Mouse (Mus musculus): ENCODE results near the gene Gm20388. TPM values are rescaled to one million over a fixed set of nuclear protein-coding genes. Genes with fewer than 3 reads are reported as not detected.

The Gm20388 gene
- polyA plus RNA-seq (2015; fragmentation: Nextera tagmentation; extraction: Ambion mirVana) = not detected in 2 replicates

- WGBS (ENCODE audit: insufficient replicate concordance) = under 1% methylated on average over 97 of the region's 97 CpGs
- Histone ChIP-seq H3K4me2 (peak within 1 kb of the TSS; percentile 92), H3K27ac (peak within 1 kb of the TSS; percentile 99), H3K4me3 (replicated peaks) (peak within 1 kb of the TSS; percentile 92), H3K9me3 (replicated peaks) (no peaks in the 10 kb centered on the region), H3K27me3 (no peaks in the 10 kb centered on the region), H3K36me3 (no peaks in the 10 kb centered on the region), H3K4me1 (replicated peaks) (peaks cover 68% of the 10 kb centered on the region), H3K9ac (peak within 1 kb of the TSS; percentile 99)
- DNase-seq (peak; percentile 86), ATAC-seq (ENCODE audit: low read depth) (peak; percentile 87)
Observed at GRCm38 (mm10) chr8:119910547-119911257, at the start of gene Gm20388. TSS of gene Gm20388 (plus strand) at chr8:119910841.

DNA sequence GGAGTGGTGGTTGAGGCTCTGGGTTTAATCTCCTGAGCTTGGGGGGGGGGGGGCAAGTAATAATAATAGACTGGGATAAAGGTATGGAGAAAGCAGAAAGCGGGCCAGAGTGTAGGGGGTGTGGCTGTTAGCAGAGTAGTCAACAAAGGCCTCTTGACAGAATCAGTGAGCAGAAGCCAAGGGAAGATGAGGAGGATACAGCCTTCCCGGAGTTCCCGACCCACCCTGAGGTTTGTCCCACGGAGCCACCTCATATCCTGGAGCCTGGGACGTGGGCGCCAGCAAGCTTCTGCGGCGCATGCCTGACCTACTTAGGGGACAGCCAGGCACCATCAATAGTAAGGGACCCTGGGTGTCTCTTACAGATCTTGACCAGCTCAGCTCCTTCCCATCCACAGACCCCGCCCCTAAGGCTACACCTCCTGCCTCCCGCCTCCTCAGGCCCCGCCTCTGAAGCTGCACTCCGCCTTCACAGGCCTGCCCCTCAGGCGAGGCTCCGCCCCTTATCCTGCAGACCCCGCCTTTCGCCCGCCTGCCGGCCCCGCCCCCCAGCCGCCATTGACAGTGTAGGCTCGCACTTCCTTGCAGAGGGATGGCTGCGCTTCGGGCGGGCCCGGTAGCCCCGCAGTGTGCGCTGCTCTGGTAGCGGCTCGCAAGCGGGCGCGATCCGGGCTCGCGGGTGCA is 48.8 kb upstream of the Gm20388 start, which contains the start of gene Klhl36:
Gene Klhl36 (plus strand): TSS at position 561 of the 684 bp plus-strand sequence.
- DNase-seq = peak; percentile 94
- peak within 1 kb of the TSS; percentile 62 for H3K27ac ChIP-seq
- H3K4me2 ChIP-seq = peak within 1 kb of the TSS; percentile 93
- peak within 1 kb of the TSS; percentile 76 for H3K4me3 ChIP-seq (replicated peaks)
- H3K9me3 ChIP-seq (replicated peaks) = no peaks in the 10 kb centered on the region
- no peaks in the 10 kb centered on the region for H3K36me3 ChIP-seq
- H3K4me1 ChIP-seq (replicated peaks) = peaks cover 39% of the 10 kb centered on the region
- WGBS (ENCODE audit: insufficient replicate concordance) = under 1% methylated on average over 35 of the region's 35 CpGs
- H3K9ac ChIP-seq = peak within 1 kb of the TSS; percentile 82
- peaks cover 6% of the 10 kb centered on the region; the same call in 1 of the 2 replicates for H3K27me3 ChIP-seq
- ATAC-seq (ENCODE audit: low read depth) = peak; percentile 95

DNA sequence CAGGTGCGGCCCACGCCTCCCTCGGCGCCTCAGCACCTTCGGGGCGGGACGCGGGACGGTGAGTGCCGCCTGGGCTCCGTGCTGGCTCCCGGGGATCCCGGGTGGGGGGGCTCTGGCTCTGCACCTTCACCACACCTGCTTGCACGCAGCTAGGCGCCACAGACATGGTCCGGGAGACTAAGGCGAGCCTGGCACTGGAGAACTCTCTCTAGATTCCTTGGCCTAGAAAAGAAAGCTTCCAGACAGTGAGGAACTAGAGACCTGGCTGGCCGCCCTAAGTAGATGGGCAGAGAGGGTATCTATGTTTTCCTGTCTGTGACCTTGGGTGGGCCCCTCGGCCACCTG is 48.3 kb upstream of the Gm20388 start:
- ATAC-seq (ENCODE audit: low read depth) = no peak
- H3K36me3 ChIP-seq = no peaks in the 10 kb centered on the region
- peak overlapping the region; percentile 93 for H3K4me2 ChIP-seq
- H3K27me3 ChIP-seq = peaks cover 6% of the 10 kb centered on the region; the same call in 1 of the 2 replicates
- peaks cover 38% of the 10 kb centered on the region for H3K4me1 ChIP-seq (replicated peaks)
- H3K9me3 ChIP-seq (replicated peaks) = no peaks in the 10 kb centered on the region
- H3K9ac ChIP-seq = peak overlapping the region; percentile 82
- H3K27ac ChIP-seq = peak overlapping the region; percentile 62
- DNase-seq = no peak
- peak overlapping the region; percentile 76 for H3K4me3 ChIP-seq (replicated peaks)
- WGBS (ENCODE audit: insufficient replicate concordance) = 1% methylated on average over 19 of the region's 19 CpGs

DNA sequence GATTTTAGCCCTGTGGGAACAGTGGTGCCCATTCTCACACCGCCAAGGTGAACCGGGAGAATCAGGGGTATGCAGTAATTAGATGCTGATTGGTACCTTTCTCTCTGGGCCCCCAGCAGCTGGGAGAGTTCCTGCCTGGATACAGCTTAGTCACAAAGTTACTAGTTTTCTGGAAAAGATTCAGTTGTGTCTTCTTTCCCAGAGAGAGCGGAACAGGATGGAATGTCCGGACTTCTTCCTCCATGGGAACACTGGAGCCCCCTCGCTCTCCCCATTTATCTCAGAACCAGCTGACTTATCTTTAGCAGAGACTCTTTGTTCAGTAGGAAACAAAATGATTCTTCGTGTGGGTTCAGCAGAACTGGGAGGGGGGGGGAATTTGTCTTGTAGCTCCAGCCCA is 47.9 kb upstream of the Gm20388 start:
- WGBS (ENCODE audit: insufficient replicate concordance) = 7% methylated on average over 6 of the region's 6 CpGs
- H3K27ac ChIP-seq = peak overlapping the region; percentile 62
- peak overlapping the region; percentile 82 for H3K9ac ChIP-seq
- H3K4me1 ChIP-seq (replicated peaks) = peaks cover 34% of the 10 kb centered on the region
- ATAC-seq (ENCODE audit: low read depth) = no peak
- peak overlapping the region; percentile 93 for H3K4me2 ChIP-seq
- peaks cover 6% of the 10 kb centered on the region; the same call in 1 of the 2 replicates for H3K27me3 ChIP-seq
- H3K36me3 ChIP-seq = no peaks in the 10 kb centered on the region
- no peaks in the 10 kb centered on the region for H3K9me3 ChIP-seq (replicated peaks)
- no peak for DNase-seq
- peak overlapping the region; percentile 76 for H3K4me3 ChIP-seq (replicated peaks)

DNA sequence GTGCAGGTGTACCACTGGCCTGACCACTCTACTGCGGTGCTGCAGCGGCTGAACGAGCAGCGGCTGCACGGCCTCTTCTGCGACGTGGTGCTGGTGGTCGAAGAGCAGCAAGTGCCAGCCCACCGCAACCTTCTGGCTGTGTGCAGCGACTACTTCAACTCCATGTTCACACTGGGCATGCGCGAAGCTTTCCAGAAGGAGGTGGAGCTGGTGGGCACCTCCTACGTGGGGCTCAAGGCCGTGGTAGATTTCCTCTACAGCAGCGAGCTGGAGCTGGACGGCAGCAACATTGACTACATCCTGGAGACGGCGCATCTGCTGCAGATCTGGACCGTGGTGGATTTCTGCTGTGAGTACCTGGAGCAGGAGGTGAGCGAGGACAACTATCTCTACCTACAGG is 41.0 kb upstream of the Gm20388 start:
- Histone ChIP-seq H3K4me3 (replicated peaks) (no peak overlapping the region), H3K9me3 (replicated peaks) (peaks cover 10% of the 10 kb centered on the region), H3K4me2 (no peak overlapping the region), H3K27ac (no peak overlapping the region), H3K36me3 (peaks cover 30% of the 10 kb centered on the region), H3K9ac (no peak overlapping the region), H3K4me1 (replicated peaks) (peaks cover 7% of the 10 kb centered on the region), H3K27me3 (no peaks in the 10 kb centered on the region)
- ATAC-seq (ENCODE audit: low read depth) = no peak
- WGBS (ENCODE audit: insufficient replicate concordance) = 70% methylated on average over 20 of the region's 20 CpGs
- no peak for DNase-seq

- peaks cover 10% of the 10 kb centered on the region for H3K9me3 ChIP-seq (replicated peaks)
- peak; percentile 83 for ATAC-seq (ENCODE audit: low read depth)
- H3K4me1 ChIP-seq (replicated peaks) = peaks cover 7% of the 10 kb centered on the region
- no peaks in the 10 kb centered on the region for H3K27me3 ChIP-seq
- H3K27ac ChIP-seq = no peak overlapping the region
- DNase-seq = peak; percentile 54
- no peak overlapping the region for H3K4me2 ChIP-seq
- WGBS (ENCODE audit: insufficient replicate concordance) = 71% methylated on average over 1 of the region's 1 CpGs
- H3K9ac ChIP-seq = no peak overlapping the region
- H3K4me3 ChIP-seq (replicated peaks) = no peak overlapping the region
- H3K36me3 ChIP-seq = peaks cover 30% of the 10 kb centered on the region
Observed at GRCm38 (mm10) chr8:119873181-119873580, 37.5 kb upstream of the Gm20388 start.

DNA sequence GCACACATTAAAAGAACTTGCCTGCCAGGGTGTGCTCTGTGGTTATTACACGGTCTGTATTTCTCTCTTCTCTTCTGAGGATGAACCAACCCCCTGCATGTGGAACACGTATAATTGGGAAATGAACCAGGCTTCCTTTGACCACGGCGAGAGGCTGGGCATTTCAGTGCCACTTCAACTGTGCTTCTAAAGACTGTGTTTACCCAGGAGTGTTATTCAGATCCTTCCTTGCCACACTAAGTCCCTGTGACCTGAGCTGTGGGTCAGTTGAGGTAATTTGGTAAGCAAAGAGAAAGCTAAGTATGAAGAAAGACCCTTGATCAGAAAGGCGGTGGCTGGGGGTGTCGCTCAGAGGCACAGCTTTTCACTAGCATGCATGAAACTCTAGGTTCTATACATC is 29.3 kb upstream of the Gm20388 start:
- WGBS (ENCODE audit: insufficient replicate concordance) = 64% methylated on average over 6 of the region's 6 CpGs
- ATAC-seq (ENCODE audit: low read depth) (no peak), DNase-seq (no peak)
- Histone ChIP-seq H3K9ac (no peak overlapping the region), H3K4me2 (no peak overlapping the region), H3K27me3 (0 out of 2 replicates have a peak, but pooled peaks cover 4% of the 10 kb centered on the region), H3K27ac (no peak overlapping the region), H3K9me3 (replicated peaks) (no peaks in the 10 kb centered on the region), H3K36me3 (no peaks in the 10 kb centered on the region), H3K4me1 (replicated peaks) (peaks cover 13% of the 10 kb centered on the region), H3K4me3 (replicated peaks) (no peak overlapping the region)

- ATAC-seq (ENCODE audit: low read depth) = no peak
- Histone ChIP-seq H3K9me3 (replicated peaks) (no peaks in the 10 kb centered on the region), H3K36me3 (no peaks in the 10 kb centered on the region), H3K4me2 (no peak overlapping the region), H3K27me3 (0 out of 2 replicates have a peak, but pooled peaks cover 4% of the 10 kb centered on the region), H3K9ac (no peak overlapping the region), H3K4me1 (replicated peaks) (peaks cover 13% of the 10 kb centered on the region), H3K27ac (no peak overlapping the region), H3K4me3 (replicated peaks) (no peak overlapping the region)
- 70% methylated on average over 8 of the region's 8 CpGs for WGBS (ENCODE audit: insufficient replicate concordance)
- DNase-seq = no peak
Observed at GRCm38 (mm10) chr8:119881917-119882316, 28.7 kb upstream of the Gm20388 start.

GRCm38 (mm10) chr8:119883281-119883680 is 27.4 kb upstream of the Gm20388 start:
- Histone ChIP-seq H3K36me3 (no peaks in the 10 kb centered on the region), H3K27me3 (0 out of 2 replicates have a peak, but pooled peaks cover 4% of the 10 kb centered on the region), H3K4me1 (replicated peaks) (peaks cover 13% of the 10 kb centered on the region), H3K9ac (no peak overlapping the region), H3K9me3 (replicated peaks) (no peaks in the 10 kb centered on the region), H3K27ac (no peak overlapping the region), H3K4me3 (replicated peaks) (no peak overlapping the region), H3K4me2 (no peak overlapping the region)
- DNase-seq (no peak), ATAC-seq (ENCODE audit: low read depth) (no peak)
- WGBS (ENCODE audit: insufficient replicate concordance) = 85% methylated on average over 7 of the region's 7 CpGs

DNA sequence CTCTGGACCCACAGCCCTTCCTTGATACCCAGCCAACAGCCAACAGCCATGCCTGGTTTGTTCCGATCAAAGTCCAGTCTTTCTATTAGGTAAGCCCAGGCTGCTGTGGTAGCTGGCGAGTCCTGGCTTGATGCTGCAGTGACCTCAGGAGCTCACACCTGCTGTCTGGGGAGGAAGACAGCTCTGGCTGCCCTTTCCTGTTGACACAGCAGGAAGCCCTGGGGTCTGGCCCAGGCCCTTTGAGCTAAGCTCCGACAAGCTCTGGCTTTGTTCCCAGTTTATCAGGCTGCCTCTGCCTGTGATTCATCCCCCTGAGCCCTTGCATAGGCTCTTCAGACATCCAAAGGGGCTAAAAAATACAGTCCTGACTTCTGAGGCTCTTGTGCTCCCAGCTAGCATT is 25.0 kb upstream of the Gm20388 start:
- DNase-seq (no peak), ATAC-seq (ENCODE audit: low read depth) (peak; percentile 80)
- peaks cover 13% of the 10 kb centered on the region for H3K4me1 ChIP-seq (replicated peaks)
- H3K27me3 ChIP-seq = no peaks in the 10 kb centered on the region
- H3K27ac ChIP-seq = peak overlapping the region; percentile 60
- H3K9ac ChIP-seq = no peak overlapping the region
- 46% methylated on average over 3 of the region's 3 CpGs for WGBS (ENCODE audit: insufficient replicate concordance)
- no peak overlapping the region for H3K4me2 ChIP-seq
- no peak overlapping the region for H3K4me3 ChIP-seq (replicated peaks)
- no peaks in the 10 kb centered on the region for H3K36me3 ChIP-seq
- no peaks in the 10 kb centered on the region for H3K9me3 ChIP-seq (replicated peaks)

- DNase-seq = peak; percentile 30
- H3K9me3 ChIP-seq (replicated peaks) = no peaks in the 10 kb centered on the region
- no peak for ATAC-seq (ENCODE audit: low read depth)
- peaks cover 13% of the 10 kb centered on the region for H3K4me1 ChIP-seq (replicated peaks)
- no peak overlapping the region for H3K4me2 ChIP-seq
- no peak overlapping the region for H3K9ac ChIP-seq
- no peaks in the 10 kb centered on the region for H3K27me3 ChIP-seq
- H3K27ac ChIP-seq = no peak overlapping the region
- H3K4me3 ChIP-seq (replicated peaks) = no peak overlapping the region
- no peaks in the 10 kb centered on the region for H3K36me3 ChIP-seq
- 78% methylated on average over 3 of the region's 3 CpGs for WGBS (ENCODE audit: insufficient replicate concordance)
Observed at GRCm38 (mm10) chr8:119887130-119887529, 23.5 kb upstream of the Gm20388 start.

Measured in liver, embryonic 13.5 days (tissue).